Mouse (Mus musculus) kidney, postnatal 0 days (tissue): ENCODE measurements around the gene Trim47. TPM values are rescaled to one million over a fixed set of nuclear protein-coding genes. Genes with fewer than 3 reads are reported as not detected.
A peak's percentile ranks its signal among the peaks of the same experiment; 100 is the strongest.

Source experiments
- ATAC-seq: fragments of 200-750 bp; cut with Nextera tagmentation; replicated peaks from 2 replicates; pipeline ENCODE4 v1.8.0; 2017; ENCODE audit warnings: low read depth, moderate number of reproducible peaks, moderate TSS enrichment, moderate library complexity; ENCODE audit not compliant: low FRiP score
- DNase-seq: peaks from one replicate; pipeline ENCODE4 v3.0.0-alpha.2; 2016; ENCODE audit warnings: low spot score
- H3K27ac ChIP-seq: fragments of 300-500 bp; sonication (generic); 2 replicates; pipeline ENCODE4 v1.5.1; 2014; ENCODE audit warnings: mild to moderate bottlenecking
- H3K27me3 ChIP-seq: fragments of 300-500 bp; sonication (generic); 2 replicates; pipeline ENCODE4 v1.6.1; 2014; ENCODE audit warnings: low read length, mixed read lengths; ENCODE audit not compliant: insufficient read depth
- H3K36me3 ChIP-seq: fragments of 300-500 bp; sonication (generic); 2 replicates; pipeline ENCODE4 v1.6.1; 2014; ENCODE audit warnings: low read length, mixed read lengths; ENCODE audit not compliant: insufficient read depth
- H3K4me1 ChIP-seq: fragments of 300-500 bp; sonication (generic); replicated peaks from 2 replicates; pipeline ENCODE4 v1.6.1; 2014; ENCODE audit warnings: antibody characterized with exemption, low read length, mixed read lengths; ENCODE audit not compliant: insufficient read depth
- H3K4me2 ChIP-seq: fragments of 300-500 bp; sonication (generic); 2 replicates; pipeline ENCODE4 v1.6.1; 2014; ENCODE audit warnings: mild to moderate bottlenecking, low read length, moderate library complexity, mixed read lengths
- H3K4me3 ChIP-seq: fragments of 300-500 bp; sonication (generic); replicated peaks from 2 replicates; pipeline ENCODE4 v1.5.1; 2014; ENCODE audit warnings: low read depth, low read length
- H3K9ac ChIP-seq: fragments of 300-500 bp; sonication (generic); 2 replicates; pipeline ENCODE4 v1.6.1; 2014; ENCODE audit warnings: low read depth, low read length
- H3K9me3 ChIP-seq: fragments of 300-500 bp; sonication (generic); replicated peaks from 2 replicates; pipeline ENCODE4 v1.6.1; 2016; ENCODE audit warnings: low read length, inconsistent platforms, mixed read lengths
- CTCF ChIP-seq: IDR thresholded peaks from 2 replicates; pipeline ENCODE4 v1.5.1; 2016; ENCODE audit warnings: antibody characterized with exemption, low read depth, mild to moderate bottlenecking, moderate library complexity
- WGBS: fragments of 180-500 bp; shearing (Covaris S2); extraction: QIAGEN DNeasy Blood & Tissue Kit; methylation state at CpG from one replicate; pipeline ENCODE4 v1.1.7; 2014; 5-methylcytosine and 5-hydroxymethylcytosine counted together
- polyA plus RNA-seq: library from polyadenylated mRNA; unstranded; fragments of >200 nt; fragmentation: Nextera tagmentation; extraction: Ambion mirVana; gene quantifications from 2 replicates; pipeline ENCODE4 v1.2.1, GENCODE M21; 2015

The Trim47 gene
- polyA plus RNA-seq, 1 experiment from 2014 or later: 40.8 TPM

DNA sequence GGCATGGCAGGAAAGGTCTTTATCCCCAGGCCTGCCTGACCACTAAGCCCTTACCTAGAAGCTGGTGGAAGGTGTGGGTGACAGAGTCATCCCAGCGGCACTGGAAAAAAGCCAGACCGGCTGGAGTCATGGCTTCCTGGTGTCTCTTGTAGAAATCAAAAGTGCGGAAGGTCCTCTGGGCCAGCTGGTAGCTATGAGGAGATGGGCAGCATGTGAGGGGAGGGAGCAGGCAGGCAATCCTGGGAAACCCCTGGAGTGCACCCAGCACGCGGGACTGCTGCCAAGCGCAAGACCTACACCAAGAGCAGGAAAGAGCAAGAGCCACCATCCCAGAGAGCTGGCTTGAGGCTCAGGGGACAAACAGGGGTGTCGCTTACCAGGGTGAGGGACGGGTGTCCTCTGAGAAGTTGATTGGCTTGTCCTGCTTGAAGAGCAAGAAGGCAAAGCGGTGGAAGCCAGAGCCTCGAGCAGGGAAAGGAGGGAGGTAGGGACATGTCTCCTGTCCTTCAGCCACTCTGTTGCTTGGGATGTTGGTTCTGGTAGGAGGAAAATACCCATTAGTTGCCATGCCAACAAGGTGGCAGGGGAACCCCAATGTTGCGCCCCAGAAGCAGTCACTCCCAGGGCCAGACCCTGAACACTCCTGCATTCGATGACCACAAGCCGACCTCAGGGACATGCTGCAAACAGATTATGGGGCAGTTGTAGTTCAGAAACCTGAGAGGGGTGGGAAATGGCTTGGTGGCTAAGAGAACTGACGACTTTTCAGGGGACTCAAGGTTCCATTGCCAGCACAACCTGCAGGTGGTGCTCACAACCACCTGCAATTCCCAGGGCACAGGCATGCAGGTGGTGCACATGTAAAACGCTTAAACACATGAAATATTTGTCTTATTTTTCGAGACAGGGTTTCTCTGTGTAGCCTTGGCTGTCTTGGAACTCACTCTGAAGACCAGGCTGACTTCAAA, 5.6 kb upstream of the Trim47 start:
- Histone ChIP-seq H3K9me3 (no peaks in the 10 kb centered on the region), H3K9ac (no peak overlapping the region), H3K27me3 (no peaks in the 10 kb centered on the region), H3K4me2 (no peak overlapping the region), H3K4me1 (peaks cover 7% of the 10 kb centered on the region), H3K27ac (no peak overlapping the region), H3K36me3 (0 out of 2 replicates have a peak, but pooled peaks cover 8% of the 10 kb centered on the region), H3K4me3 (no peak overlapping the region)
- TF ChIP-seq CTCF: peak; percentile 58
- ATAC-seq: no peak
- DNase-seq: no peak
- WGBS: 80% methylated on average over 16 of the region's 16 CpGs

DNA sequence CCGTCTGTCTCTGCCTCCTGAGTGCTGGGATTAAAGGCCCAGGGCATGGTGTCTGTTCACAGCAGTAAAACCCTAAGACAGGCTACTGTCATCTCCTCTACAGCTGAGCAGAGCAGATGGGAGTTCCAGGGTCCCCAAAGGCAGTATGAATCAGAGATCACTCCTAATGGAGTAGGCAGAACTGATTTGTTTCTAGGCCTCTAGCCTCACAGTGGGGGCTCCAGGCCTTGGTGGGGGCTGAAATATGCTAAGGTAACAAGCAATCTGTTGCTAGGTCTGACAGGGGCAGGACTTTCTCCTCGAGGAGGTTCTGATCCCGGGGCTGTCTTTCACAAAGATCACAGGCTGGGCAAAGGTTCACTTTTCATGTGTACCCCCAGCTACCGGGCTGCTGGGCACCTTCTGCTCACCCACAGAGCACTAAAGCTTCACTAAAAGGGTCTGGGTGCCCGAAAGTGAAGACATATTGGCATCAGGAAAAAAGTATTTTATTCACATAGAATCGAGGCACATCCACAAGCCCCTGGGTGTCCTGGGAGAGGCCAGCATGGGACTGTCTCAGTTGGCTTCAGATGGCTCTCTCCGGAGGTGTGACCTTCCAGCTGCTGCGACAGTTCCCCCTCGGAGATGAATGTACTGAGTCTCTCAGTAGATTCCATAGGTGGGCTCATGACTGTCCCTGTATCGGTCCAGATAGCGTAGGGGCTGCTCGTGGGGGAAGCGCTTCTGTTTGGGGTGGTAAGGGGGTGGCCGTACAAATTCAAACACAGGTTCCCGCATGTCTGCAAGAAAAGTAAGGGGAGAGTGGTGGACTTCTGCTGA, 4.5 kb upstream of the Trim47 start:
- Histone ChIP-seq H3K27me3 (no peaks in the 10 kb centered on the region), H3K4me3 (peak overlapping the region; percentile 47), H3K9me3 (no peaks in the 10 kb centered on the region), H3K9ac (peak overlapping the region; percentile 59), H3K4me2 (peak overlapping the region; percentile 72), H3K27ac (peak overlapping the region; percentile 91), H3K36me3 (0 out of 2 replicates have a peak, but pooled peaks cover 8% of the 10 kb centered on the region), H3K4me1 (peaks cover 11% of the 10 kb centered on the region)
- no peak for TF ChIP-seq CTCF
- WGBS: 72% methylated on average over 15 of the region's 15 CpGs
- ATAC-seq (no peak), DNase-seq (no peak)

DNA sequence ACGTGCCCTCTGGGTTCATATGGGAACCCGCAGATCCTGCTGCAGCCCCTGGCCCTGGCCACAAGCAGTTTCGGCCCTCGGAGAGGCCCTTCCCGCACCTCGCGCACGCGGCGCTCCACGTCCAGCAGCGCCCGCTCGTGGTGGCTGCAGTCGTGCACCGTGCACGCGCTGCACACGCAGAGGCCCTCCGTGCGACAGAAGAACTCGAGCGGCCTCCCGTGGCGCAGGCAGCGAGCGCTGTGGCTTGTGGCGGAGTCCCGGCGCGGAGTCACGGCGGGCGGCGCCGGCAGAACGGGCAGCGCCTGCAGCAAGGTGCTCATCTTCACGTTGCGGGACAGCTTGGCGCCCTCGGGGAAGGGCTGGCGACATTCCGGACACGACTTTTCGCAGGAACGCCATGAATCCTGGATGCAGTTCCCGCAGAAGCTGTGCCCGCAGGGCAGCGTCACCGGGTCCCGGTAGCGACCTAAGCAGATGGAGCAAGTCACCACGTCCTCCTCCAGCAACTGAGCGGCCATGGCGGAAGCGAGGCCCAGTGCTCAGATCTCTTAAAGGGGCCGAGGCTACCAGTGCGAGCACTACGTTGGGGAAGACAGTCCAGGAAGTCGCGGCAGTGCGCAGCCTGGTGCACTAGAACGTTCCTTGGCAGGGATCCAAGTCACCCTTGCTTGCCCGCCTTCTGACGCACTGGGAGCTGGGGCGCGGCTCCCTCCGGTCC, 3.6 kb upstream of the Trim47 start, which contains the start of gene Trim65:
Gene Trim65 (minus strand): TSS at position 641 of the 718 bp plus-strand sequence.
- peak; percentile 99 for TF ChIP-seq CTCF
- Histone ChIP-seq H3K4me1 (peaks cover 11% of the 10 kb centered on the region), H3K4me3 (peak within 1 kb of the TSS; percentile 47), H3K9ac (peak within 1 kb of the TSS; percentile 59), H3K36me3 (peaks cover 10% of the 10 kb centered on the region; the same call in 1 of the 2 replicates), H3K27me3 (no peaks in the 10 kb centered on the region), H3K9me3 (no peaks in the 10 kb centered on the region), H3K27ac (peak within 1 kb of the TSS; percentile 91), H3K4me2 (peak within 1 kb of the TSS; percentile 72)
- WGBS: under 1% methylated on average over 68 of the region's 69 CpGs
- ATAC-seq (peak; percentile 80), DNase-seq (peak; percentile 95)

DNA sequence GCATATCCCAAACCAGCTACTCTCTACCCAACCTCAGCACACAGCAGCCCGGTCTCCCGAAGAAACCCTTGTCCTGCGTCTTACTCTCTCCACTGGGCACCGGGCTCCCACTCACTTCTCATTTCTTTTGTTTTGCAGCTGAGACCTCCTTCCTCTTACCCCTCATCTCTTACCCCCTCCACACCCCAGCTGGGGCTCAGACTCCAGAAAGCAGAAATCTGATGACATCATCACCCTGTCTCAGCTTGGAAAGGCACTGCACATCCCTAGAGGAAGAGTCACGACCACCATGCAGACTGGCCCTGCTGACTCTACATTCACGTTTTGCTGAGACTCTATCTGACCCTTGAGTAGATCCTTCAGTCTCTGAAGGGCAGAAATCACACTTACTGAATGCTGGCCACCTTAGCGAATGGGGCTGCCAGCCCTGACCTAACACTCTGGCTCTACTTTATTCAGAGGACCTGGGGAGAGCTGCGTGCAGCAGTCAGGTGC, 3.0 kb upstream of the Trim47 start:
- ATAC-seq: peak; percentile 19
- 39% methylated on average over 8 of the region's 8 CpGs for WGBS
- H3K27me3 ChIP-seq: no peaks in the 10 kb centered on the region

DNA sequence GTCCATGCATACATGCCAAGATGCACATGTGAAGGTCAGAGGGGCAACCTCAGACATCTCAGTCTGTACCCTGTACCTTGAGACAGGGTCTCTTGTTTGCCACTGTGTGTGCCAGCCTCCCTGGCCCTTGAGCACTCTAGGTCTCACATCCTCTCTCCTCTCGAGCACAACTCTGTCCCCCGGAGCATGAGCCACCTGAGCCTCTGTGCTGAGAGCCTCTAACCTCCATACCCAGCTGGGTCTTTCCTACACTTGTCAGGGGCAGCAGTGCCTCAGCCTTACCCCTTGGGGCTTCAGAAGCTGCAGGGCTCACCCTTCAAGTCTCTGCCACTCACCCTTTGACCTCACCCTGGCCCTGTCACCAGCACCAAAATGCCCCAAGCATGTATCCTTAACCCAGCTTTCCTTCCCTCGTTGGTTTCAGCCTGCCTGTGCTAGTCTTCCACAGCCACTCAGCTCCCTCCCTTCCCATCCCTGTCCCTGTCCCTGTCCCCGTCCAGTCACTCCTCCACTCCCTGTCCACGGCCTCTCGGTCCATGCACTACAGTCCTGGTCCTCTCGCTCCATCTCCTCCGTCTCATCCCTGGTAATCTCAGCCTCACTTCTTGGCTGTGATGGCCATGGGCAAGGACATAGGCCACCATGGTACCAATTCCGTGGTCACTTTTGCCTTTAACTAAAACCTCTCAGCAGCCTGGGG, 2.2 kb upstream of the Trim47 start:
- no peak overlapping the region for H3K27ac ChIP-seq
- TF ChIP-seq CTCF: no peak
- ATAC-seq (no peak), DNase-seq (no peak)
- peak overlapping the region; percentile 72 for H3K4me2 ChIP-seq
- no peak overlapping the region for H3K4me3 ChIP-seq
- peak overlapping the region; percentile 59; the same call in 1 of the 2 replicates for H3K9ac ChIP-seq
- WGBS: 76% methylated on average over 9 of the region's 9 CpGs
- H3K4me1 ChIP-seq: peaks cover 11% of the 10 kb centered on the region
- H3K9me3 ChIP-seq: no peaks in the 10 kb centered on the region
- no peaks in the 10 kb centered on the region for H3K27me3 ChIP-seq
- H3K36me3 ChIP-seq: peaks cover 8% of the 10 kb centered on the region; the same call in 1 of the 2 replicates

More for the DNA sequence above, 3.0 kb upstream of the Trim47 start:
- H3K4me2 ChIP-seq: peak overlapping the region; percentile 72
- H3K9ac ChIP-seq: peak overlapping the region; percentile 59
- H3K9me3 ChIP-seq: no peaks in the 10 kb centered on the region
- peaks cover 11% of the 10 kb centered on the region for H3K4me1 ChIP-seq
- peaks cover 11% of the 10 kb centered on the region; the same call in 1 of the 2 replicates for H3K36me3 ChIP-seq
- DNase-seq: no peak
- H3K27ac ChIP-seq: peak overlapping the region; percentile 91
- H3K4me3 ChIP-seq: peak overlapping the region; percentile 47
- TF ChIP-seq CTCF: no peak
